Mouse (Mus musculus) neutrophil, adult 65 days (primary cell): Measurements from ENCODE around the gene Gm5592. TPM values are rescaled to one million over a fixed set of nuclear protein-coding genes. Genes with fewer than 3 reads are reported as not detected.

ENCODE experiments used
- total RNA-seq: library from RNA; stranded (reverse); gene quantifications from 2 replicates; pipeline ENCODE4 v1.2.4, GENCODE M21; 2023

Gm5592 gene
- total RNA-seq, result not detected in 2 replicates

GRCm38 (mm10) chr7:41153541-41153940 is at the start of gene Gm5592:
Gene Gm5592 (plus strand): TSS chr7:41153841.

Other genes with a start within 250 kb of the Gm5592 start
- not detected in 2 replicates for gene 4930433I11Rik, start 166.3 kb upstream of the Gm5592 start, total RNA-seq
- not detected in 2 replicates for gene Gm4884, start 121.1 kb upstream of the Gm5592 start, total RNA-seq
- 3.1 and 3.8 TPM in 2 replicates for gene AI987944, start 239.5 kb downstream of the Gm5592 start, total RNA-seq